Mouse (Mus musculus) olfactory bulb, adult 2 months (tissue): ENCODE measurements around the gene Slc16a11. TPM values are rescaled to one million over a fixed set of nuclear protein-coding genes. Genes with fewer than 3 reads are reported as not detected.

Source experiments
- H3K27ac ChIP-seq: fragments of 200-500 bp; 2 replicates; pipeline ENCODE4 v1.5.1; 2012; ENCODE audit warnings: low read depth, low read length; ENCODE audit not compliant: insufficient read depth
- H3K4me1 ChIP-seq: fragments of 200-500 bp; 2 replicates; pipeline ENCODE4 v1.6.1; 2012; ENCODE audit warnings: low read length; ENCODE audit not compliant: control insufficient read depth, insufficient read depth
- H3K4me3 ChIP-seq: fragments of 200-500 bp; 2 replicates; pipeline ENCODE4 v1.5.1; 2012; ENCODE audit warnings: mild to moderate bottlenecking, low read depth, low read length, moderate library complexity; ENCODE audit not compliant: insufficient read depth
- CTCF ChIP-seq: fragments of 200-500 bp; IDR thresholded peaks from 2 replicates; pipeline ENCODE4 v1.5.1; 2012; ENCODE audit warnings: low read depth, mild to moderate bottlenecking, low read length, moderate library complexity; ENCODE audit not compliant: insufficient read depth
- POLR2A ChIP-seq: fragments of 200-500 bp; IDR thresholded peaks from 2 replicates; pipeline ENCODE4 v1.6.1; 2012; ENCODE audit warnings: mild to moderate bottlenecking, low read depth, low read length, moderate library complexity; ENCODE audit not compliant: insufficient read depth
- whole genome bisulfite sequencing: fragments of 180-500 bp; shearing (Covaris S2); methylation state at CpG from one replicate; pipeline ENCODE4 v1.1.7; 2018; 5-methylcytosine and 5-hydroxymethylcytosine counted together
- polyA plus RNA-seq: library from polyadenylated mRNA; stranded (reverse); fragments of >200 nt; gene quantifications from 2 replicates; pipeline ENCODE4 v1.2.4, GENCODE M21; 2012; ENCODE audit warnings: low replicate concordance; ENCODE audit not compliant: missing spikeins, insufficient read depth, insufficient read length

Gene Slc16a11
- polyA plus RNA-seq, 1 experiment, result not detected

GRCm38 (mm10) chr11:70238591-70239440 lies 26.3 kb downstream of the Slc16a11 start:
- no peak for TF ChIP-seq CTCF
- TF ChIP-seq POLR2A, result no peak
- H3K4me3 ChIP-seq, result peak overlapping the region; percentile 92
- peak overlapping the region; percentile 84 for H3K27ac ChIP-seq
- peaks cover 21% of the 10 kb centered on the region for H3K4me1 ChIP-seq
- 6% methylated on average over 23 of the region's 23 CpGs for WGBS

GRCm38 (mm10) chr11:70239541-70240279 lies 27.2 kb downstream of the Slc16a11 start, which contains the start of the genes Gm21988 and Rnasek:
Gene Gm21988, minus strand, starts transcription at chr11:70239830.
Gene Rnasek, minus strand, starts transcription at chr11:70239842.
- Histone ChIP-seq H3K27ac (peak within 1 kb of the TSS; percentile 98), H3K4me1 (peaks cover 12% of the 10 kb centered on the region), H3K4me3 (peak within 1 kb of the TSS; percentile 92)
- WGBS, result under 1% methylated on average over 33 of the region's 35 CpGs
- TF ChIP-seq CTCF (no peak), POLR2A (peak; percentile 91)

DNA sequence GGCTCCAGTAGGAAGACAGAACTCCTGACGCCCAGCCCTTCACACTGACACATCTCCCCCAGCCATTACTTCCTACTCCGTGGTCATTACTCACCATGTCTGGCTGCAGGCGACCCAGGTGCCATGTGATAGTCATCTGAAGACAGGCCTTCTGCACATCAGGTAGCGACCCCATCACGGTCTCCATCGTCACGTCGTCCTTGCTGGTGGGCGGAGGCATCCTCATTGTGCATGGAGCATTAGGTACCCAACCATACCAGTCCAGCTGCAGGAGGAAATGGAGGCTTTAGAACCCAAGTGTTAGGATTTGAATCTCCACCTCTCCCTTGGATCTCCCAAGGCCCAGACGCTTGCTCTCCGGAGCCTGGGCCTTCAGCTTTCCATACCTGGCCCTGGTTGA lies 30.0 kb downstream of the Slc16a11 start:
- TF ChIP-seq CTCF (no peak), POLR2A (no peak)
- Histone ChIP-seq H3K27ac (no peak overlapping the region), H3K4me3 (no peak overlapping the region), H3K4me1 (peaks cover 3% of the 10 kb centered on the region; the same call in 1 of the 2 replicates)
- 74% methylated on average over 11 of the region's 11 CpGs for WGBS

GRCm38 (mm10) chr11:70247136-70247845 lies 34.7 kb downstream of the Slc16a11 start:
- Histone ChIP-seq H3K4me3 (no peak overlapping the region), H3K27ac (no peak overlapping the region), H3K4me1 (no peaks in the 10 kb centered on the region)
- TF ChIP-seq POLR2A, result no peak
- TF ChIP-seq CTCF, result no peak
- WGBS, result 54% methylated on average over 9 of the region's 9 CpGs

GRCm38 (mm10) chr11:70250150-70250549 lies 37.6 kb downstream of the Slc16a11 start:
- Histone ChIP-seq H3K27ac (no peak overlapping the region), H3K4me3 (no peak overlapping the region), H3K4me1 (peaks cover 14% of the 10 kb centered on the region)
- WGBS, result 67% methylated on average over 11 of the region's 11 CpGs
- no peak for TF ChIP-seq CTCF
- no peak for TF ChIP-seq POLR2A

DNA sequence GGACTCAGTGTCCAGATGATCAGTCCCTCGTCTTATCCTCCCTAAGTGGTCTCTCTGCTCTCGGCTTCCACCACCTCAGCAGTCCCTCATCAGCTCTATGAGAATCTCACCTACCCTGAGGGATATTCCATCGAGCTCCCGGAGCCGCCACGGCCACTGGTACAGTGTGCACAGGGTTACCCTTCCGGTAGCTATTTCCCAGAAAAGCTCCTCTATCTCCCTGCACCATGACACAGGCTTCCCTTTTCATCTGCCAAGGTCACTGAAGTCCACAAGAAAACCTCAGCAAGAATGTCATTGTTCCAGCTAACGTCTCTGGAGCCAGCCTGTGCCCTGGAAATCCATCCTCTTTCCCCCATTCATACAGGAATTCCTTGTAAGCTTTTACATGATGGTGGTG lies 39.3 kb downstream of the Slc16a11 start:
- no peak overlapping the region for H3K4me3 ChIP-seq
- H3K27ac ChIP-seq, result no peak overlapping the region
- 84% methylated on average over 8 of the region's 8 CpGs for WGBS
- no peak for TF ChIP-seq POLR2A
- no peak for TF ChIP-seq CTCF
- H3K4me1 ChIP-seq, result peaks cover 15% of the 10 kb centered on the region

DNA sequence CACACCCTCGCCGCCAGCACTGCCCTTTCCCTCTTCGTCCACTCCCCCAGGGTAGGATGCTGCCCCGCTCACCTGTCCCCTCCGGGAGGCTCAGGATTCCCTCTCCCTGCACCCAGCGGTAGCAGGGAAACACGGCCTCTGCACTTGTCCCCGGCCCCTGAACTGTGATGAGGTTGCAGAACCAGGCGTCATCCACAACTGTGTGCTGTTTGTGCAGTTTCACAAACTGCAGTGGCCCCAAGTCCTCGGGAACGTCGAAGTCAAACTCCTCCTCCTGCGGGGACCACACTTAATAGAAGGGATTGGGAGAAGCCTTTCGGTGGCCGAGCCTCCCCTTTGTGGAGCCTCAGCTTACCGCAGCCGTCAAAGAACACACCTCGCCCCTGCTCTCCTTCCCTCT lies 41.8 kb downstream of the Slc16a11 start:
- WGBS, result 4% methylated on average over 18 of the region's 18 CpGs
- 0 out of 2 replicates have a peak overlapping the region, but pooled peaks have one; percentile 6 for H3K4me3 ChIP-seq

GRCm38 (mm10) chr11:70254931-70255531 lies 42.5 kb downstream of the Slc16a11 start, which contains the start of gene Alox12:
Gene Alox12, minus strand, starts transcription at chr11:70255353.
- Histone ChIP-seq H3K4me1 (peaks cover 15% of the 10 kb centered on the region), H3K27ac (no peak within 1 kb of the TSS), H3K4me3 (peak within 1 kb of the TSS; percentile 6)
- WGBS, result 3% methylated on average over 25 of the region's 25 CpGs
- TF ChIP-seq POLR2A (no peak), CTCF (no peak)

More for the DNA sequence above, 41.8 kb downstream of the Slc16a11 start:
- H3K4me1 ChIP-seq, result peaks cover 15% of the 10 kb centered on the region
- H3K27ac ChIP-seq, result no peak overlapping the region
- TF ChIP-seq POLR2A, result no peak
- no peak for TF ChIP-seq CTCF
